Mouse (Mus musculus): ENCODE data around the gene Igf2bp2. TPM values are rescaled to one million over a fixed set of nuclear protein-coding genes. Genes with fewer than 3 reads are reported as not detected.

The Igf2bp2 gene
- total RNA-seq, 2 experiments from 2014 or later: 1.7 to 1.8 TPM

DNA sequence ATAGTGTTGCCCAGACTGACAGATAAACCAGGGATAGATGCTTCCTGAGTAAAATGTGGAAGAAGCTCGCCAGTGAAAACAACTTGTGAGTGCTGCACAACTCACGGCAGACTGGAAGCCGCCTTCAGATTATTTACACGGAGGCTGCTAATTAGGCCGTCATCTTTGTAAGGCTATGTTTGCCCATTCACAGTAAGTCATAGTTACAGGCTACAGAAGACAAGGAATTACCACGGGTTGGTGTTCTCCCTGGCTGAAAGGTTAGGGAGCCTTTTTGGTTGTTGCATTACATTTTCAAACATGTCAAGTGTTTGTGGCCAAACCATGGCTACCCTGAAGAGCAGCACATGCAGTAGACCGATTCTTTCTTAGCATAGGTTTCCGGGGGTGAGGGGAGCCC lies 1.3 kb upstream of the Igf2bp2 start:
- intact Hi-C loops (cut with DNase I): no loop called here
- no peak overlapping the region for H3K27ac ChIP-seq
- no peak for TF ChIP-seq CTCF (IDR thresholded peaks at IDR 0.05)
- H3K4me3 ChIP-seq: no peak overlapping the region
- no peak for DNase-seq (ENCODE audit: extremely low spot score in 1 of 2, low spot score in 2 of 2)

DNA sequence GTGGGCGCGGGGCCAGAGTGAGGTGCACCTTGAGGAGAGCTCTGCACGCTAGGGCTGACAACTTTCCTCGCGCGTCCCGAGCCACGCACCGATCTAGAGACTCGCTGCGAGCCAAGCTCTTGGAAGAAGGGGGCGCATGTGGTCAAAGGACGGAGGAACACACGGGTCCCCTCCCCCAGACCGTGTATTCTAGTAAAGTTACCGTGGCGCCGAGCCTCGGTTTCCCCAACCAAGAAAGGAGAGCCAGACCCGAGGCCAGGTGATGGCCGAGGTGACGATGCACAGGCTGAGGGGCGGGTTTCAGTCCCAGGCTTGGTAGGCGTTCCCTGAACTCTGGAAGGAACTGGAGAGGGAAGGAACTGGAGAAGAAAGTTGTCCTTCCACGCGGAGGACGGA lies 355 bp upstream of the Igf2bp2 start:
- intact Hi-C loops (cut with DNase I): no loop called here

DNA sequence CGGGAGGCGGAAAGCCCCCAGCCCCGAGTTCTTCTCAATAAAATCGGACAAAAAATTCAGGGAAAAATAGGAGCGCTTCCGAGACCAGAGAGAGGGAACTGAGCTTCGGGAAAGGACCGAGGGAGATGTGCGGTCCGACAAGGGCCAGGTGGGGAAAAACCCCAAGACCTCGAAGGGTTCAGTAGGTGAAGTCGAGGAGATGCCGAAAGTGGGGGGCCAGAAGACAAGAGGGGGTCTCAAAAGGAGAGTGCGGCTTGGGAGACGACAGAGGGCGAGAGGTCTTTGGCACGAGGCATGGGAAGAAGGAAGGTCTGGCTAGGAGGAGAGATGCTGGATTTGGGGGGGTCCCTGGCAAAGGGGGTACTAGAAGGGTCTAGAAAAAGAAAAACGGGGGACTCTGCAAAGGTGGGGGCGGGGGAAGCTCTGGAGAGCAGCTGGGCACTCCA lies 1.0 kb downstream of the Igf2bp2 start:
- no peak for TF ChIP-seq CTCF (IDR thresholded peaks at IDR 0.05)
- no peak for DNase-seq (ENCODE audit: extremely low spot score in 1 of 2, low spot score in 2 of 2)
- peak overlapping the region; percentile 49 for H3K4me3 ChIP-seq
- H3K27ac ChIP-seq: no peak overlapping the region
- intact Hi-C loops (cut with DNase I): no loop called here

More for the DNA sequence above, 355 bp upstream of the Igf2bp2 start:
- Histone ChIP-seq H3K4me3 (peak overlapping the region; percentile 49), H3K27ac (no peak overlapping the region)
- TF ChIP-seq CTCF (IDR thresholded peaks at IDR 0.05): no peak
- peak in 1 of 2 experiments; percentile 11 for DNase-seq (ENCODE audit: extremely low spot score in 1 of 2, low spot score in 2 of 2)

- no peak for DNase-seq (ENCODE audit: extremely low spot score in 1 of 2, low spot score in 2 of 2)
- no peak overlapping the region for H3K27ac ChIP-seq
- peak overlapping the region; percentile 49 for H3K4me3 ChIP-seq
- TF ChIP-seq CTCF (IDR thresholded peaks at IDR 0.05): no peak
- intact Hi-C loops (cut with DNase I): no loop called here
Observed at GRCm38 (mm10) chr16:22161351-22162065, 1.6 kb downstream of the Igf2bp2 start.

- no peak overlapping the region for H3K27ac ChIP-seq
- DNase-seq (ENCODE audit: extremely low spot score in 1 of 2, low spot score in 2 of 2): no peak
- intact Hi-C loops (cut with DNase I): no loop called here
- no peak for TF ChIP-seq CTCF (IDR thresholded peaks at IDR 0.05)
- no peak overlapping the region for H3K4me3 ChIP-seq
Observed at GRCm38 (mm10) chr16:22160386-22161145, 2.5 kb downstream of the Igf2bp2 start.

DNA sequence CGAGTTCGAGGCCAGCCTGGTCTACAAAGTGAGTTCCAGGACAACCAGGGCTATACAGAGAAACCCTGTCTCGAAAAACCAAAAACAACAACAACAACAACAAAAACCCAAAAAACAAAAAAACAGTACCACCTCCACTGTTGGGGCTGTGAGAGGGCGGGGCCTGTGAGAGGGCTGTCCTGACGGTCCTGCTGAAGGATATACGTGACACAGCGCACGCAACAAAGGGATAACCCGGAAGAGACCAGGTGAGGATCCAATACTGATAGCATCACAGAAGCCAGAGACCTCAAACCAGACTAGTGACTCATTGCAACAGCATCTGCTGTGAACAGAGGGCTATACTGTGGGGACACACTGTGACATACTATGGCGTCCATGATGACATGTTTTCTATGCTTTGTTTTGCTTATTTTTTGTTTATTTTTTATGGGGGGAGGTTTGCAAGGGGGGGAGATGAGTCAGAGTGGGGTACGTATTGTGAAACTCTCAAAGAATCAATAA lies 10.1 kb downstream of the Igf2bp2 start:
- intact Hi-C loops (cut with DNase I): no loop called here
- no peak for TF ChIP-seq CTCF (IDR thresholded peaks at IDR 0.05)
- no peak for DNase-seq (ENCODE audit: extremely low spot score in 1 of 2, low spot score in 2 of 2)
- Histone ChIP-seq H3K4me3 (no peak overlapping the region), H3K27ac (no peak overlapping the region)

DNA sequence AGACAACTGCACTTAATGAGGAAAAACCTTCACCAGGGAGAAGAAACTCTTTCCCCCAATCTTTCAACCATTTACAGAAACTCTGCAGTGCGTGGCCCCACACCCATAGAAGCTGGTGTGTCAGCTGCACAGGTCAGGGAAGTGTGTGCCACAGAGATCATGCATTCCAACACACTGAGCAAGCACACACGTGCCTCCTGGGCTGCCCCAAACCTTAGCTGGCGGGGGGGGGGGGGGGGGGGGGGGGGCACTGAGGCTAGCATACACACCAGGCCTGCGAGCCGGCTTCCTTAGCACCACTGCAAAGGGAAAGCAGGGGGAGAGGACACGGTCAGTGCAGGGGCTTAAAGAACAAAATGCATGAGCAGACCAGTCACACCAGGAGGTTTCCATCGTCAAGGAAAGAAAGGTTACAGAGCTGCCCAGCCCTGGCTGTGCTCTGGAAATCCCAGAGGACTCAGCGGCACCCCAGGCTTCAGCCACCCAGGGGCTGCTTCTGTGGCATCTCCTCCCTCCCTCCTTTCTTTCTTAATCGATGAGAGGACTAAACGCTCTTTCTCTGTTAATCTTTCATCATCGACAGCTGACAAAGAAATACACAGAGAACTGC lies 11.3 kb downstream of the Igf2bp2 start:
- intact Hi-C loops (cut with DNase I): no loop called here
- Histone ChIP-seq H3K27ac (no peak overlapping the region), H3K4me3 (no peak overlapping the region)
- TF ChIP-seq CTCF (IDR thresholded peaks at IDR 0.05): no peak
- no peak for DNase-seq (ENCODE audit: extremely low spot score in 1 of 2, low spot score in 2 of 2)

DNA sequence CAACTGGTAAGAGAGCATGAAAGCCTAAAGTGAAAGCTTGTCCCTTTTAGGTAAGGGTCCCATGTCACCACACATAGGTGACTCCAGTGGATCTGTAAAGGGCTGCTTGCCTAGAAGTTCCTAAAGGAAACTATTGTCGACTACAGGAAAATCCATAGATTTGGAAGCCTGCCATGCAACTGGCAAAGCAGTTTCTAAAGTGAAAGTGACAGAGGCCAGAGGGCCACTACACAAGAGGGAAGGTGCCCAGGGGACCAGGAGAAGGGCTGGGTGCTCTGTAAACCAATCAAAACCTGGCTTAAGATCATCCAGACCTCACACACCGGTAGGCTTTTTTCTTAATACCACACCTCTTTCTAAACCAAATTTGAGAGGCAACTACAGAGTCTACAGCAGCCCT lies 12.7 kb downstream of the Igf2bp2 start:
- intact Hi-C loops (cut with DNase I): no loop called here
- H3K27ac ChIP-seq: no peak overlapping the region
- H3K4me3 ChIP-seq: no peak overlapping the region
- TF ChIP-seq CTCF (IDR thresholded peaks at IDR 0.05): no peak
- no peak for DNase-seq (ENCODE audit: extremely low spot score in 1 of 2, low spot score in 2 of 2)

DNA sequence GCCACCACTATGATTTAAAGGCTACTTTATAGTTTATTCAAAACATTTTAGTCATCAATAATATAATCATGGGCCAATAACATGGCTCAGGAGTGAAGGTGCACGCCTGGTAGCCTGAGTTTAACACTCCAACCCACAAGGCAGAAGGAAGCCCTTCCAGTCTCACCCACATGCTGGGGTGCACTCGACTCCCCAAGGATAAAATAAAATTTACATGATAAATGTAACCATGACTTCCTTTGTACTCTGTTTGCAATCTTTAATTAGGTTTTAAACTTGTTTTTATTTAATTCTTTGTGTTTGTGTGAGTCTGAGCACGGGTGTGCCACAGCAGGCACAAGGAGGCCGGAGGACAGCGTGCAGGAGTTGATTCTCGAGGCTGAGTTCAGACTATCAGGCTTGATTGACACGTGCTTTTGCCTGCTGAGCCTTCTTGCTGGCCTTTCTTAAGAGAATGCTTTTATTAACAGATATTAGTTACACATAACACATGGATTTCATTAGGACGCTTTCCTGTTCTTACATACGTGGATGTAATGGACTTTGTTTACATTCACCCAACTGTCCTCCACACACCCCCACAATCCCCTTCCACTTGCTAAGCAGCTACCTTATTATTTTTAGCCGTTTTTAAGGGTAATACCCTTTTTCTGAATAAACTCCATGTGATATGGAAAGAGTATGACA lies 13.3 kb downstream of the Igf2bp2 start:
- intact Hi-C loops (cut with DNase I): no loop called here
- TF ChIP-seq CTCF (IDR thresholded peaks at IDR 0.05): no peak
- DNase-seq (ENCODE audit: extremely low spot score in 1 of 2, low spot score in 2 of 2): no peak

GRCm38 (mm10) chr16:22149076-22149475 lies 14.0 kb downstream of the Igf2bp2 start:
- intact Hi-C loops (cut with DNase I): no loop called here
- Histone ChIP-seq H3K27ac (no peak overlapping the region), H3K4me3 (no peak overlapping the region)
- no peak for TF ChIP-seq CTCF (IDR thresholded peaks at IDR 0.05)
- DNase-seq (ENCODE audit: extremely low spot score in 1 of 2, low spot score in 2 of 2): no peak

More for the DNA sequence above, 13.3 kb downstream of the Igf2bp2 start:
- H3K27ac ChIP-seq: no peak overlapping the region
- no peak overlapping the region for H3K4me3 ChIP-seq

- no peak for TF ChIP-seq CTCF (IDR thresholded peaks at IDR 0.05)
- no peak for DNase-seq (ENCODE audit: extremely low spot score in 1 of 2, low spot score in 2 of 2)
- no peak overlapping the region for H3K27ac ChIP-seq
- intact Hi-C loops (cut with DNase I): no loop called here
- no peak overlapping the region for H3K4me3 ChIP-seq
Observed at GRCm38 (mm10) chr16:22147131-22147530, 16.0 kb downstream of the Igf2bp2 start.
